Mouse (Mus musculus): Measurements from ENCODE around the gene Cox8a.

DNA sequence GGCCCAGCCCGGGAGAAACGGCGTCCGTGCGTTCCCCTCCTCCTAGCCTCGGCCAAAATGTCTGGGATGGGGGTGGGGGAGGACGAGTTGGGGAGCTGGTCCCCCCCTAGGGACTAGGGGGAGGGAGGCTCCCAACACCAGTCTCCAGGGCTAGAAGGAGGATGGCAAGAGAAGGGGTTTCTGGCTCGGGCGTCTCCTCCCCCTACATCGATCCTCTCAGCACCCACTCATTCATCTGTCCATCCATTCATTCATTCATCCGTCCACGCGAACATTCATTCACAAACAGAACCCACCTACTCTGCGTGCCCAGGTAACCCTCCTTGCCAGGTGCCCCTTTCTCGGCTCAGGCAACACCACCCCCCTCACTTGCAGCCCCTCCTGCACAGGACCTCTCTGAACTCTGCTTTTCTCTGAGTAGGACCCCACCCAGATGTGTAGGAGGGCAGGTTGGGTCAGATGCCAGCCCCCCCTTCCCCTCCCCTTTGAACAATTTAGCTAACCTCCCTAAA lies 51.2 kb downstream of the Cox8a start:
- TF ChIP-seq CTCF (IDR thresholded peaks at IDR 0.05; ENCODE audit: low read depth, low read length) = no peak
- TF ChIP-seq TAL1 (conservative IDR thresholded peaks at IDR 0.05; ENCODE audit: low read depth, low read length) = no peak
- TF ChIP-seq POLR2AphosphoS5 (IDR thresholded peaks at IDR 0.05; ENCODE audit: insufficient replicate concordance, low read depth, low read length) = no peak
- TF ChIP-seq GATA1 (IDR thresholded peaks at IDR 0.05; ENCODE audit: borderline replicate concordance, low read length) = no peak

All from G1E (cell line).